13 mouse cellular contexts compared by ENCODE assay signal in genomic region chr8:107172152-107172551, GRCm38 (mm10). TPM values are rescaled to one million over a fixed set of nuclear protein-coding genes. Genes with fewer than 3 reads are reported as not detected.
DNase-seq lines count a peak whose midpoint lies in the region; ATAC-seq and TF ChIP-seq lines count a peak whose summit lies in the region.
"Had no signal": no experiment of that assay in that cellular context is flagged by ENCODE, and none has a peak within 500 bp of the region (broad histone marks: within the 10 kb centered on the region; RNA-seq: fewer than 3 reads in every experiment).

No protein-coding gene starts in this region.

- H3K4me3 ChIP-seq in kidney, postnatal 0 days (replicated peaks; ENCODE audit: low read depth, low read length), result no peak overlapping the region
- no peak overlapping the region for H3K4me3 ChIP-seq in heart, postnatal 0 days (ENCODE audit: low read depth, low read length)
- H3K4me3 ChIP-seq: myocyte had no signal

- no peak for ATAC-seq in kidney, postnatal 0 days (replicated peaks; ENCODE audit: low FRiP score, low read depth)
- peak; percentile 55; the same call in 1 of the 2 replicates for ATAC-seq in heart, postnatal 0 days (ENCODE audit: insufficient read depth, low read depth)

- TF ChIP-seq CTCF in kidney, postnatal 0 days (IDR thresholded peaks at IDR 0.05; ENCODE audit: low read depth), result no peak
- TF ChIP-seq CTCF in heart, postnatal 0 days (IDR thresholded peaks at IDR 0.05; ENCODE audit: low read depth), result no peak

- 0 out of 2 replicates have a peak overlapping the region, but pooled peaks have one; percentile 8 for H3K27ac ChIP-seq in kidney, postnatal 0 days
- peak overlapping the region; percentile 80 for H3K27ac ChIP-seq in heart, postnatal 0 days (ENCODE audit: low read depth)

- H3K4me1 ChIP-seq in kidney, postnatal 0 days (replicated peaks; ENCODE audit: insufficient read depth, low read length), result no peaks in the 10 kb centered on the region
- H3K4me1 ChIP-seq in heart, postnatal 0 days (ENCODE audit: control insufficient read depth, insufficient read depth), result peaks cover 16% of the 10 kb centered on the region

- intact Hi-C loops in heart, postnatal 36 days (cut with DNase I), result loop anchor here (2.0 to 10.0 kb wide), 2 partner anchors 57 to 153 kb away; no protein-coding TSS in a partner anchor
- intact Hi-C loops in left cerebral cortex, postnatal 25 days (cut with DNase I), result loop anchor here (10.0 kb wide), 1 partner anchor 57 kb away; no protein-coding TSS in a partner anchor

- no peak overlapping the region for H3K9ac ChIP-seq in kidney, postnatal 0 days (ENCODE audit: low read depth, low read length)
- no peak overlapping the region for H3K9ac ChIP-seq in heart, postnatal 0 days (replicated peaks; ENCODE audit: low read depth, low read length)

- peaks cover 50% of the 10 kb centered on the region for H3K36me3 ChIP-seq in kidney, postnatal 0 days (ENCODE audit: insufficient read depth, low read length)
- peaks cover 59% of the 10 kb centered on the region for H3K36me3 ChIP-seq in heart, postnatal 0 days (replicated peaks; ENCODE audit: control insufficient read depth, insufficient read depth, low read length)

- TF ChIP-seq EP300 in heart, postnatal 0 days (IDR thresholded peaks at IDR 0.05; ENCODE audit: low read depth), result no peak

- no peaks in the 10 kb centered on the region for H3K9me3 ChIP-seq in kidney, postnatal 0 days (replicated peaks; ENCODE audit: low read length)
- H3K9me3 ChIP-seq in heart, postnatal 0 days (replicated peaks; ENCODE audit: control insufficient read depth, low read length), result no peaks in the 10 kb centered on the region

- H3K27me3 ChIP-seq in kidney, postnatal 0 days (ENCODE audit: insufficient read depth, low read length), result no peaks in the 10 kb centered on the region
- no peaks in the 10 kb centered on the region for H3K27me3 ChIP-seq in heart, postnatal 0 days (ENCODE audit: control insufficient read depth, insufficient read depth, low read length)

- H3K4me2 ChIP-seq in kidney, postnatal 0 days (ENCODE audit: low read length), result no peak overlapping the region
- H3K4me2 ChIP-seq in heart, postnatal 0 days (ENCODE audit: low read depth, low read length), result peak overlapping the region; percentile 35
- H3K4me2 ChIP-seq: liver, embryonic 11.5 days had no signal

- 71% methylated on average over 8 of the region's 8 CpGs for WGBS in kidney, postnatal 0 days
- 34% methylated on average over 8 of the region's 8 CpGs for WGBS in heart, postnatal 0 days

- DNase-seq in heart, adult 11 months, result peak; percentile 79
- no peak for DNase-seq in heart, postnatal 36 days
- DNase-seq in kidney, postnatal 0 days (ENCODE audit: low spot score), result peak; percentile 22
- DNase-seq in kidney, postnatal 4 days, result no peak
- DNase-seq in Muller cell, postnatal 12 days (ENCODE audit: inconsistent ontology term), result peak; percentile 90
- peak; percentile 72 for DNase-seq in heart, postnatal 0 days (ENCODE audit: low spot score)
- DNase-seq in cerebellum, postnatal 36 days, result no peak
- no peak for DNase-seq in left cerebral cortex, postnatal 25 days (ENCODE audit: low spot score in 2 of 2)
- DNase-seq: cerebellum, adult 11-12 months; gastrocnemius, postnatal 10 days; right cerebral cortex, adult 18-20 months had no signal

RNA-seq across cellular contexts. Expression of gene Cyb5b, which starts 21.7 kb away (rescaled TPM):
- total RNA-seq in heart, postnatal 36 days (2021), result 10 to 100 TPM; 29.4 to 43.2 TPM
- polyA plus RNA-seq in kidney, postnatal 0 days (2015; fragmentation: Nextera tagmentation; extraction: Ambion mirVana), result 116 and 126 TPM in 2 replicates
- total RNA-seq in heart, postnatal 0 days (2014; rRNA removed; ENCODE audit: low replicate concordance), result 52.8 and 60.0 TPM in 2 replicates
- polyA plus RNA-seq in heart, postnatal 0 days (2015; fragmentation: Nextera tagmentation; extraction: Ambion mirVana), result 36.5 and 44.7 TPM in 2 replicates
- 10 to 100 TPM; 87.1 to 89.4 TPM for total RNA-seq in left cerebral cortex, postnatal 25 days (2021)

Comparison
In these comparisons a context has a peak if more than half of its experiments do, and no peak if none do; other contexts are left out.
1. DNase-seq: peak in heart, adult 11 months (single experiment), kidney, postnatal 0 days (single experiment), Muller cell, postnatal 12 days (single experiment) and heart, postnatal 0 days (single experiment); none in heart, postnatal 36 days (0 of 2), kidney, postnatal 4 days (0 of 2), cerebellum, postnatal 36 days (0 of 2) and left cerebral cortex, postnatal 25 days (0 of 2).